Mouse (Mus musculus) brown adipose tissue, adult 24 weeks (tissue): Measurements from ENCODE around the gene Stim1. TPM values are rescaled to one million over a fixed set of nuclear protein-coding genes. Genes with fewer than 3 reads are reported as not detected.
"Not testable (repeated sequence)": the region's sequence is repeated elsewhere in the genome, so short reads cannot be mapped to it uniquely, and the experiment has no call there.

Source experiments
- H3K27ac ChIP-seq: fragments of 200-500 bp; replicated peaks from 2 replicates; pipeline ENCODE4 v1.5.1; 2012; ENCODE audit warnings: low read depth, mild to moderate bottlenecking, low read length
- H3K4me1 ChIP-seq: fragments of 200-500 bp; 2 replicates; pipeline ENCODE4 v1.6.1; 2012; ENCODE audit warnings: low read length, mixed read lengths; ENCODE audit not compliant: control insufficient read depth, insufficient read depth, insufficient read length
- H3K4me3 ChIP-seq: fragments of 200-500 bp; 2 replicates; pipeline ENCODE4 v1.5.1; 2012; ENCODE audit warnings: low read depth, mild to moderate bottlenecking, low read length, moderate library complexity; ENCODE audit not compliant: insufficient read depth
- polyA plus RNA-seq: library from polyadenylated mRNA; stranded (reverse); fragments of >200 nt; gene quantifications from 2 replicates; pipeline ENCODE4 v1.2.4, GENCODE M21; 2012; ENCODE audit not compliant: missing spikeins, insufficient read depth, insufficient read length

Gene Stim1
- polyA plus RNA-seq, 1 experiment, result 52.6 TPM

DNA sequence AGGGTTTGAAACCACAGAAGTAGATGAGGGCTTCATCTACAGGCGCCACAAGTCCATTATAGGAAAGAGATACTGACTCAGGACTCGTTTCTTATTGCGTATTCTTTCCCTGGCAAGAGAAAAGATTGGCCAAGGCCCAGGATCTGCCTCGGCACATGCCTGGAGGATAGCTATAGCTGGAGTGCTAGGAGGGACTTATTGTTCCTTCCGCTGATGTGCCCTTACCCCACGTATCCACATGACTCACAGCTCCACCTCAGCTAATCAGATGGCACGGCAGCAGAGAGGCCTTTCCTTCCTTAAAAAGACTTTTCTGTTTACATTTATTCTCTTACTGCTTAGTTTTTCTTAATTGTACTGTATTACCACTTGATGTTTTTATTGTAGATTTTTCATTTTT lies 128.3 kb downstream of the Stim1 start:
- no peak overlapping the region for H3K4me3 ChIP-seq
- H3K27ac ChIP-seq, result 0 out of 2 replicates have a peak overlapping the region, but pooled peaks have one; percentile 36
- peaks cover 5% of the 10 kb centered on the region for H3K4me1 ChIP-seq

- Histone ChIP-seq H3K27ac (no peak overlapping the region), H3K4me3 (no peak overlapping the region), H3K4me1 (peaks cover 5% of the 10 kb centered on the region)
Measured at GRCm38 (mm10) chr7:102396331-102396730, 128.7 kb downstream of the Stim1 start.

DNA sequence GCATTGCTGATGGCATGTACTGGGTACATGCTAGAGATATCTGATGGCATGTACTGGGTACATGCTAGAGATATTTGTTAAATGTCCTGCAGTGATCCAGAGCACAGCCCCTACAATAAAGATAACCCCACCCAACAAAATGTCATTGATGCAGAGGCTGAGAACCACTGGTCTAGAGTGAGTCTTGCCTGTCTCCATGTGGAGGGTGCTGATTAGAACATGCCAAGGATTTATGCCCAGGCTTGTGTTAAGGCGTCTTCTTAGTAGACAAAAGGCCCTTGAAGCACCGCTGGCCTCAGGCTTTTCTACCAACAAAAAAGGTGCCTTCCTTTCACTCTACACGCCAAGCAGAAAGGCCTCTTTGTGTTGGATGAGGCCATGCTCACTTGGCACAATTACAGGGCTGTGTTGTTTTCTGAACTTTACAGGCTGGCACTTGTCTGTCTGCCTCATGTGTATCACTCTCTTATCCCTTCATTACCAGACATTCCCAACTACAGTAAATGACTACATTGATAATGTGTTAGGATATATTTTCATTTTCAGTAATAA lies 131.7 kb downstream of the Stim1 start:
- Histone ChIP-seq H3K27ac (no peak overlapping the region), H3K4me1 (peaks cover 5% of the 10 kb centered on the region), H3K4me3 (no peak overlapping the region)

DNA sequence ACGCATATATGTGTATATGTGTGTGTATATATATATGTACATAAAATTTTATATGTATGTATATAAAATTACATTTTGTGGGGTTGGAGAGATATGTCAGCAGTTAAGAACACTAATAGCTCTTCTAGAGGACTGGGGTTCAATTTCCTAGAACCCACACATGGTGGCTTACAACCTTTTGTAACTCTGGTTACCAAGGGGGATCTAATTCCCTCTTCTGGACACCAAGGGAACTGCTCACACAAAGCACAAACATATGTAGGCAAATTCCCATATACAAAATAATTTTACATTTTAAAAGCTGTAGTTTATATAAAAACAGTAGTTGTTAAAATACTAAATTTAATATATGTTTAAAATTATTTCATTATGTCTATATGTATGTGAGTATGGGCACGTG lies 136.5 kb downstream of the Stim1 start:
- Histone ChIP-seq H3K27ac (no peak overlapping the region), H3K4me3 (no peak overlapping the region), H3K4me1 (no peaks in the 10 kb centered on the region)

- Histone ChIP-seq H3K4me3 (no peak overlapping the region), H3K4me1 (no peaks in the 10 kb centered on the region), H3K27ac (no peak overlapping the region)
Measured at GRCm38 (mm10) chr7:102407440-102407839, 139.8 kb downstream of the Stim1 start.

DNA sequence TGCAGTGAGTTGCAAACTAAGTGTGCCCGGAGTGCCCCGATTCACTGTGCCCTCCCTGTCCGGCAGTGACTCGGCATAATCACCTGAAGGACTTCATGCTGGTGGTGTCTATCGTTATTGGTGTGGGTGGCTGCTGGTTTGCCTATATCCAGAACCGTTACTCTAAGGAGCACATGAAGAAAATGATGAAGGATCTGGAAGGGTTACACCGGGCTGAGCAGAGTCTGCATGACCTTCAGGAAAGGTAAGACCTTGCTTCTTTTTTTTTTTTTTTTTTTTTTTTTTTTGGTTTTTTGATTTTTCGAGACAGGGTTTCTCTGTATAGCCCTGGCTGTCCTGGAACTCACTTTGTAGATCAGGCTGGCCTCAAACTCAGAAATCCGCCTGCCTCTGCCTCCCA lies 147.7 kb downstream of the Stim1 start:
- not testable (repeated sequence) for H3K4me3 ChIP-seq, H3K4me1 ChIP-seq, H3K27ac ChIP-seq

DNA sequence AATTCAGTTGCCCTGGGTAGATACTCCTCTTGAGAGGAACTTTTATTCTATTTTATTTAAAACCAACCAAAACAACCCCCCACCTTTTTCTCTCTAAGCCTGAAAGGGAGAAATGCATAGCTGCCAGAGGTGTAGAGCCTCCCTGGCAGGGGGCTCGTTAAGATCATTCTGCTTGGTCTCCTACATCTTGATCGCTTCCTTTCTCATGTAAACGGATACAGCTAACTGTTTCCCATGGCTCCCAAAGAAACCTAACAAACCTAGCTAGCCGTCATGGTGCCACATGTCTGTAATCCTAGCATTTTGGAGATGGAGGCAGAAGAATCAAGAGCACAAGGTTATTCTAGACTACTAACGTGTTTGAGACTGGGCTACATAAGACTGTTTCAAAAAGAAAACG lies 148.2 kb downstream of the Stim1 start:
- H3K27ac ChIP-seq, result no peak overlapping the region
- H3K4me1 ChIP-seq, result no peaks in the 10 kb centered on the region
- H3K4me3 ChIP-seq, result no peak overlapping the region

- Histone ChIP-seq H3K27ac (no peak overlapping the region), H3K4me1 (no peaks in the 10 kb centered on the region), H3K4me3 (no peak overlapping the region)
Measured at GRCm38 (mm10) chr7:102417398-102417797, 149.8 kb downstream of the Stim1 start.

DNA sequence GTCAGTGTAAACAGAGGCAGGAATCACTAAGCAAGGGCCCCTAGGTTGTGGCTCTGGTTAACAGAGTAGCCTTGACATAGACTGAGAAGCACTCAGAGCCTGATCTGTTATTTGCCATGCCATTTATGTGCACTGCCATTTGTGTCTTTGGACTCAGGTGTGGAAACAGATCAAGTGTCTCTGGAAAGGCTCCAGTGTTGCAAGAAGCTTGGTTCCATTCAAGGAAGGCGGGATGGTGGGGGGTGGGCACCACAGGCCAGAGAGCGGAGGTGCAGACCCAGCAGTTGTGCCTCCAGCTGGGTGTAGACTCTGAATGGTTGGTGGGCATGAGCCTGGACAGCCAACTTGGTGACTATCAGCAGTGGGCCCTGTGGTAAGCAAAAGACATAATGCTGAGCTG lies 154.4 kb downstream of the Stim1 start:
- Histone ChIP-seq H3K4me1 (no peaks in the 10 kb centered on the region), H3K4me3 (no peak overlapping the region), H3K27ac (no peak overlapping the region)

GRCm38 (mm10) chr7:102425933-102426685 lies 158.5 kb downstream of the Stim1 start:
- Histone ChIP-seq H3K4me1 (no peaks in the 10 kb centered on the region), H3K27ac (no peak overlapping the region), H3K4me3 (no peak overlapping the region)

GRCm38 (mm10) chr7:102434344-102434743 lies 166.7 kb downstream of the Stim1 start:
- Histone ChIP-seq H3K4me1 (no peaks in the 10 kb centered on the region), H3K27ac (no peak overlapping the region), H3K4me3 (no peak overlapping the region)

DNA sequence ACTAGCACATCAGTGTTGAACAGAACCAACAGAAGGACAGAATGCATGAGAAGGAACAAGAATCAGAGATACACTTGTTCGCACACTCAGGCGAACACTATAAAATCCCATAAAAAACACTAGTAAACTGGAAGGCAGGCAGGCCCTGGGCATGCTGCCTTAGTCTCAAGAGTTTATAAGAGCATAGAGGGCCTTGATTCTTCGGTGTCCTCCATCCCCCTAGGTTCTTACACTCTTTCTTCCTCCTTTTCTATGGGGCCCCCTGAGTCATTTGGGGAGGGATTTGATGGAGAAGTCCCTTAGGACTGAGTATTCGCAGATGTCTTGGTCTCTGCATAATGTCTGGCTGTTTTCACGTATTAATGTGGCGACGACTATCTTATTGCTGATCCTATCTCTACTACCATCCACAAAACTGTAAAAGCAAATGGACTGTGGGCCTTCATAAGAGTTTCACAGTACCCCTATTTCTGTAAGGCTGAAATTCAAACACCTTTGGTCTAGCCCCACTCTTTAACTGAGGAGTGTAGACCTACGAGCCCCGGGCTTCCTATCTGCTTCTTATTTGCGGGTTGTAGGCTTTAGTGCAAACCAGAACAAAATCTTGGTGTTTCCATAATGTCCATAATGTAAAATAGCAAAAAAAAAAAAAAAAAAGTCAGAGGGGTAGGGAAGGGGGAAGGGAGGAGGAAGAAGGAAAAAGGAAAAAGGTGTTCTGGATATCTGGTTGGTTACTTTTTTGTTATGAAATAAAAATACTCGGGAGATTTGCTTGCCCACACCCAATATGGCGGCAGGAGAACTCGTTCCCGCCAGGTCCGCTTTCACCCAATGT lies 173.4 kb downstream of the Stim1 start:
- Histone ChIP-seq H3K4me3 (peak overlapping the region; percentile 14), H3K27ac (0 out of 2 replicates have a peak overlapping the region, but pooled peaks have one; percentile 4)

DNA sequence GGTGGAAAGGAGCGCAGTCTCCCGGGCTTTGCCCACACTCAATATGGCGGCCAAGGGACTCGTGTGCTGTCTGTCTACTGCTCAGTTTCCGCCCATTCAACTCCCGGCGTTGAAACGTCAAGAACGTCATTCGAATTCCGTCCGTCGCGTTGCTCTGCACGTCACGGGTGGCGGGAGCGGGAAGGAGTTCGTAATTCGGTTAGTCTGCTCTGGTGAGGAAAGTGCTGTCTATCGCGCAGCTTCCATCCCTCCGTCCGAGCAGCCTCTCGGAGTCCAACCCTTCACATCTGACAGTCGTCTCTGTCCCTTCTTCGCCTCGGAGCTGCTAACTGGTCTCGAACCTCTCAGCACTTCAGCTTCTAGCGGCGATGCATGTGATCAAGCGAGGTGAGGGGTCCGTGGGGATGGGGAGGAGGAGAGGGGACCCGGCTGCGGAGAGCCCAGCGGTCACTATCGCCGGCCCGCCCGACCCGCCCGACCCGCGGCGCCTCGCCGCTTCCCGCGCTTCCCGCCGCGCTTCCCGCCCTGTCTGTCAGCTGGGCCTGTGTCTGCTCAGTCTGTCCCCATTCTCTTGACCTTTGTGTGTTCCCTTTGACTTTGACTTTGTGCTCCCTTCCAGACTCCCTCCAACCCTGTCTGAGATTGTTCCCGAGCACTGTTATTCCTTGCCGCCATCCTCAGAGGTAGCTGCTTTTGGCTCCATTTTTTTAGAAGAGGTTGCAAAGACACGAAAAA lies 174.2 kb downstream of the Stim1 start, which contains the start of gene Rrm1:
Rrm1 (plus strand) TSS at position 39 of the 735 bp plus-strand sequence.
- Histone ChIP-seq H3K4me1 (no peaks in the 10 kb centered on the region), H3K4me3 (peak within 1 kb of the TSS; percentile 82), H3K27ac (0 out of 2 replicates have a peak within 1 kb of the TSS, but pooled peaks have one; percentile 23)

More for the DNA sequence above, 173.4 kb downstream of the Stim1 start:
- no peaks in the 10 kb centered on the region for H3K4me1 ChIP-seq

DNA sequence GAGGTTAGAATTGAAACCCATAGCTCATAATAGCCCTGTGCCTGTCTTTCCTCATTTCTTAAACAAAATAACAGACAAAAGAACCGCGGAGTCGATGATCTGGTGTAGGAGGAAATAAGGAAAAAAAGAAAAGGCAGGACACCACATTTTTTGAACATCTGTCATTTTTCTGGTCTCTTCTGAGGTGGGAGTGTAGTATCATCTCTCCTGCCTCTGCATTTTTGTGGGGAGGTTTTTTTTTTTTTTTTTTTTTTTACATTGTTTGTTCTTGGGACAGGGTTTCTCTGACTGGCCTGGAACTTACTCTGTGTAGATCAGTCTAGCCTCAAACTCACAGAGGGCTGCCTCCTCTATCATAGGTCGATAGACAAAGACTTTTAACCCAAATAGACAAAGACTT lies 174.8 kb downstream of the Stim1 start:
- H3K27ac ChIP-seq, result no peak overlapping the region
- H3K4me3 ChIP-seq, result peak overlapping the region; percentile 82

GRCm38 (mm10) chr7:102444301-102444700 lies 176.7 kb downstream of the Stim1 start:
- no peak overlapping the region for H3K4me3 ChIP-seq
- H3K27ac ChIP-seq, result no peak overlapping the region
- no peaks in the 10 kb centered on the region for H3K4me1 ChIP-seq

More for the DNA sequence above, 174.8 kb downstream of the Stim1 start:
- no peaks in the 10 kb centered on the region for H3K4me1 ChIP-seq
